Mouse (Mus musculus) neural tube, embryonic 12.5 days (tissue): ENCODE data around the gene Nacc2. TPM values are rescaled to one million over a fixed set of nuclear protein-coding genes. Genes with fewer than 3 reads are reported as not detected.

ENCODE experiments used
- ATAC-seq: fragments of 200-750 bp; cut with Nextera tagmentation; 2 replicates; pipeline ENCODE4 v1.8.0; 2017; ENCODE audit warnings: low read depth, mild to moderate bottlenecking, moderate TSS enrichment, moderate library complexity; ENCODE audit not compliant: low FRiP score
- H3K27ac ChIP-seq: fragments of 300-500 bp; sonication (generic); 2 replicates; pipeline ENCODE4 v1.5.1; 2016
- H3K27me3 ChIP-seq: fragments of 300-500 bp; sonication (generic); replicated peaks from 2 replicates; pipeline ENCODE4 v1.6.1; 2016; ENCODE audit warnings: mild to moderate bottlenecking
- H3K36me3 ChIP-seq: fragments of 300-500 bp; sonication (generic); 2 replicates; pipeline ENCODE4 v1.6.1; 2016; ENCODE audit warnings: mild to moderate bottlenecking
- H3K4me1 ChIP-seq: fragments of 300-500 bp; sonication (generic); 2 replicates; pipeline ENCODE4 v1.6.1; 2016
- H3K4me2 ChIP-seq: fragments of 300-500 bp; sonication (generic); replicated peaks from 2 replicates; pipeline ENCODE4 v1.6.1; 2016; ENCODE audit warnings: mild to moderate bottlenecking
- H3K4me3 ChIP-seq: fragments of 300-500 bp; sonication (generic); 2 replicates; pipeline ENCODE4 v1.5.1; 2016
- H3K9ac ChIP-seq: fragments of 300-500 bp; sonication (generic); 2 replicates; pipeline ENCODE4 v1.6.1; 2016; ENCODE audit warnings: mild to moderate bottlenecking
- H3K9me3 ChIP-seq: fragments of 300-500 bp; sonication (generic); 2 replicates; pipeline ENCODE4 v1.6.1; 2016; ENCODE audit warnings: mild to moderate bottlenecking
- WGBS: fragments of 180-500 bp; shearing (Covaris S2); methylation state at CpG from one replicate; pipeline ENCODE4 v1.1.7; 2016; 5-methylcytosine and 5-hydroxymethylcytosine counted together
- polyA plus RNA-seq: library from polyadenylated mRNA; unstranded; fragments of >200 nt; fragmentation: Nextera tagmentation; extraction: Ambion mirVana; gene quantifications from 2 replicates; pipeline ENCODE4 v1.2.1, GENCODE M21; 2016

Gene Nacc2
- polyA plus RNA-seq, 1 experiment from 2014 or later = 15.0 TPM

GRCm38 (mm10) chr2:26147706-26148370 is 24.8 kb upstream of the Nacc2 start:
- peaks cover 10% of the 10 kb centered on the region for H3K4me1 ChIP-seq
- H3K9me3 ChIP-seq = no peaks in the 10 kb centered on the region
- H3K27ac ChIP-seq = no peak overlapping the region
- 50% methylated on average over 7 of the region's 7 CpGs for WGBS
- H3K36me3 ChIP-seq = no peaks in the 10 kb centered on the region
- no peak overlapping the region for H3K4me3 ChIP-seq
- H3K4me2 ChIP-seq = no peak overlapping the region
- no peak for ATAC-seq
- no peak overlapping the region for H3K9ac ChIP-seq
- H3K27me3 ChIP-seq = no peaks in the 10 kb centered on the region

GRCm38 (mm10) chr2:26146337-26147042 is 23.5 kb upstream of the Nacc2 start:
- Histone ChIP-seq H3K9me3 (no peaks in the 10 kb centered on the region), H3K4me2 (no peak overlapping the region), H3K27ac (no peak overlapping the region), H3K4me1 (peaks cover 10% of the 10 kb centered on the region), H3K36me3 (no peaks in the 10 kb centered on the region), H3K4me3 (no peak overlapping the region), H3K27me3 (no peaks in the 10 kb centered on the region), H3K9ac (no peak overlapping the region)
- no peak for ATAC-seq
- 63% methylated on average over 6 of the region's 7 CpGs for WGBS

- 93% methylated on average over 4 of the region's 4 CpGs for WGBS
These were observed 22.1 kb upstream of the Nacc2 start for GRCm38 (mm10) chr2:26145113-26145512.

GRCm38 (mm10) chr2:26144331-26144730 is 21.3 kb upstream of the Nacc2 start:
- no peak overlapping the region for H3K9ac ChIP-seq
- H3K4me2 ChIP-seq = no peak overlapping the region
- H3K4me1 ChIP-seq = peaks cover 19% of the 10 kb centered on the region
- H3K9me3 ChIP-seq = no peaks in the 10 kb centered on the region
- no peak overlapping the region for H3K4me3 ChIP-seq
- 67% methylated on average over 4 of the region's 4 CpGs for WGBS
- no peaks in the 10 kb centered on the region for H3K36me3 ChIP-seq
- H3K27me3 ChIP-seq = no peaks in the 10 kb centered on the region
- no peak overlapping the region for H3K27ac ChIP-seq
- ATAC-seq = no peak

More at GRCm38 (mm10) chr2:26145113-26145512, 22.1 kb upstream of the Nacc2 start:
- H3K27me3 ChIP-seq = no peaks in the 10 kb centered on the region
- peaks cover 15% of the 10 kb centered on the region for H3K4me1 ChIP-seq
- H3K4me2 ChIP-seq = no peak overlapping the region
- H3K9ac ChIP-seq = no peak overlapping the region
- H3K36me3 ChIP-seq = no peaks in the 10 kb centered on the region
- ATAC-seq = no peak
- H3K4me3 ChIP-seq = no peak overlapping the region
- no peaks in the 10 kb centered on the region for H3K9me3 ChIP-seq
- H3K27ac ChIP-seq = no peak overlapping the region

- Histone ChIP-seq H3K27ac (no peak overlapping the region), H3K4me3 (no peak overlapping the region), H3K4me2 (no peak overlapping the region), H3K9me3 (no peaks in the 10 kb centered on the region), H3K36me3 (0 out of 2 replicates have a peak, but pooled peaks cover under 1% of the 10 kb centered on the region), H3K27me3 (no peaks in the 10 kb centered on the region), H3K9ac (no peak overlapping the region), H3K4me1 (peaks cover 26% of the 10 kb centered on the region)
- no peak for ATAC-seq
- 80% methylated on average over 2 of the region's 2 CpGs for WGBS
These were observed 20.5 kb upstream of the Nacc2 start for GRCm38 (mm10) chr2:26143556-26143955.

- 84% methylated on average over 3 of the region's 3 CpGs for WGBS
- Histone ChIP-seq H3K36me3 (peaks cover 5% of the 10 kb centered on the region; the same call in 1 of the 2 replicates), H3K9me3 (no peaks in the 10 kb centered on the region), H3K9ac (no peak overlapping the region), H3K4me3 (no peak overlapping the region), H3K4me2 (no peak overlapping the region), H3K27me3 (no peaks in the 10 kb centered on the region), H3K4me1 (peaks cover 27% of the 10 kb centered on the region), H3K27ac (no peak overlapping the region)
- no peak for ATAC-seq
These were observed 20.0 kb upstream of the Nacc2 start for GRCm38 (mm10) chr2:26142986-26143385.

GRCm38 (mm10) chr2:26141893-26142635 is 19.0 kb upstream of the Nacc2 start:
- Histone ChIP-seq H3K27me3 (no peaks in the 10 kb centered on the region), H3K27ac (no peak overlapping the region), H3K4me1 (peaks cover 20% of the 10 kb centered on the region), H3K9me3 (no peaks in the 10 kb centered on the region), H3K9ac (no peak overlapping the region), H3K4me3 (no peak overlapping the region), H3K4me2 (no peak overlapping the region), H3K36me3 (peaks cover 12% of the 10 kb centered on the region)
- ATAC-seq = no peak
- WGBS = 68% methylated on average over 12 of the region's 12 CpGs

- Histone ChIP-seq H3K4me3 (peak overlapping the region; percentile 84), H3K9ac (peak overlapping the region; percentile 89), H3K4me1 (peaks cover 20% of the 10 kb centered on the region), H3K4me2 (peak overlapping the region; percentile 88), H3K27me3 (no peaks in the 10 kb centered on the region), H3K36me3 (peaks cover 15% of the 10 kb centered on the region), H3K9me3 (no peaks in the 10 kb centered on the region), H3K27ac (peak overlapping the region; percentile 15; the same call in 1 of the 2 replicates)
- WGBS = 16% methylated on average over 6 of the region's 6 CpGs
- peak; percentile 5; the same call in 1 of the 2 replicates for ATAC-seq
These were observed 17.9 kb upstream of the Nacc2 start for GRCm38 (mm10) chr2:26140903-26141302.

- peak; percentile 88 for ATAC-seq
- Histone ChIP-seq H3K4me1 (peaks cover 20% of the 10 kb centered on the region), H3K27me3 (no peaks in the 10 kb centered on the region), H3K4me2 (peak overlapping the region; percentile 88), H3K4me3 (peak overlapping the region; percentile 84), H3K9me3 (no peaks in the 10 kb centered on the region), H3K36me3 (peaks cover 15% of the 10 kb centered on the region), H3K9ac (peak overlapping the region; percentile 89), H3K27ac (peak overlapping the region; percentile 95)
- under 1% methylated on average over 59 of the region's 60 CpGs for WGBS
These were observed 17.3 kb upstream of the Nacc2 start for GRCm38 (mm10) chr2:26140292-26140819.

GRCm38 (mm10) chr2:26139545-26140206 is 16.7 kb upstream of the Nacc2 start:
- peak; percentile 65 for ATAC-seq
- Histone ChIP-seq H3K9ac (peak overlapping the region; percentile 89), H3K27me3 (no peaks in the 10 kb centered on the region), H3K4me2 (peak overlapping the region; percentile 88), H3K36me3 (peaks cover 15% of the 10 kb centered on the region), H3K4me3 (peak overlapping the region; percentile 84), H3K27ac (peak overlapping the region; percentile 95), H3K9me3 (no peaks in the 10 kb centered on the region), H3K4me1 (peaks cover 20% of the 10 kb centered on the region)
- WGBS = under 1% methylated on average over 60 of the region's 60 CpGs

GRCm38 (mm10) chr2:26139034-26139544 is 16.1 kb upstream of the Nacc2 start:
- H3K4me3 ChIP-seq = peak overlapping the region; percentile 84
- H3K4me1 ChIP-seq = peaks cover 21% of the 10 kb centered on the region
- no peaks in the 10 kb centered on the region for H3K27me3 ChIP-seq
- no peaks in the 10 kb centered on the region for H3K9me3 ChIP-seq
- no peak overlapping the region for H3K27ac ChIP-seq
- peak overlapping the region; percentile 89; the same call in 1 of the 2 replicates for H3K9ac ChIP-seq
- no peak for ATAC-seq
- peaks cover 15% of the 10 kb centered on the region for H3K36me3 ChIP-seq
- 56% methylated on average over 7 of the region's 7 CpGs for WGBS
- peak overlapping the region; percentile 88 for H3K4me2 ChIP-seq
